In the genomic region with DNA sequence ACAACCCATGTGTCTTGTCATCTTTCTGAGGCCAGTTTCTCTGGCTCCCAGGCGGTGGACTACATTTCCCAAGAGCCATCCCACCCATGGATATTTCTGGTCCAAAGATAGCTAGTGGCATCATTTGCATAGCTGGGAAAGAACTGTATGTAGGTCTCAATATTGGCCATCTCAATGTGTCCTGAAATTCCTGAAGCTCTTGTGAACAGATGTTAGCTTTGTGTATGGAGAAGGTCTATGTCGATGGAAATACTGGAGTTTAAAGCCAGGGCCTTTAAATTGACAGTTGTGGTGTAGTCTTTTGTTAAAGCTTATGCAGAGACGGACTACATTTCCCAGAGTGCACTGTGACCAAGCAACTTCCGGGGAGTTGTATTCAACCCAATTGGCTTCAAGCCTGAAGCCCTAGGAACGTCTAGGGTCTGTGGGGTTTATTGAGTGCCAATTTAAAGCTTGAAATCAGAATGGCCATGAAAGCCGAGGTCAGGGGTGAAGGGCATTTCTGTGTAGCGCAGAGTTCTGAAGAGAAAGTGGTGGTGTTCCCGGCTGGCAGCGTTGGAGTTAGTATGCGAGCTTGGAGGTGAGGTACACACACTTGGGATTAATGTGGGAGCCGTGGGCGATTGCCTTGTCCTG, we compare ENCODE assay signal across 8 mouse cellular contexts. TPM values are rescaled to one million over a fixed set of nuclear protein-coding genes. Genes with fewer than 3 reads are reported as not detected.
DNase-seq lines count a peak whose midpoint lies in the region; ATAC-seq and TF ChIP-seq lines count a peak whose summit lies in the region.

No protein-coding gene starts in this region.

- ATAC-seq in heart, embryonic 14.5 days (ENCODE audit: insufficient number of reproducible peaks, insufficient read depth, low FRiP score, low read depth), result peak; percentile 46; the same call in 1 of the 2 replicates
- peak; percentile 76 for ATAC-seq in liver, embryonic 11.5 days (replicated peaks; ENCODE audit: low FRiP score)

- H3K27me3 ChIP-seq in heart, embryonic 14.5 days (ENCODE audit: control insufficient read depth, insufficient read depth, low read length), result no peaks in the 10 kb centered on the region
- no peaks in the 10 kb centered on the region for H3K27me3 ChIP-seq in liver, embryonic 11.5 days (replicated peaks; ENCODE audit: control insufficient read depth, insufficient read depth, low read length)
- H3K27me3 ChIP-seq in myocyte (ENCODE audit: control insufficient read depth, insufficient read depth, insufficient read length), result no peaks in the 10 kb centered on the region

- under 1% methylated on average over 12 of the region's 12 CpGs for WGBS in heart, embryonic 14.5 days
- 5% methylated on average over 12 of the region's 12 CpGs for WGBS in liver, embryonic 11.5 days

- no peaks in the 10 kb centered on the region for H3K9me3 ChIP-seq in heart, embryonic 14.5 days (ENCODE audit: control insufficient read depth, low read length)
- H3K9me3 ChIP-seq in liver, embryonic 11.5 days (ENCODE audit: control insufficient read depth, low read length), result no peaks in the 10 kb centered on the region

- no peak overlapping the region for H3ac ChIP-seq in myocyte (ENCODE audit: control insufficient read depth, insufficient read length)

- peak overlapping the region; percentile 85 for H3K4me2 ChIP-seq in heart, embryonic 14.5 days (ENCODE audit: low read length)
- H3K4me2 ChIP-seq in liver, embryonic 11.5 days, result peak overlapping the region; percentile 75
- H3K4me2 ChIP-seq in myocyte (ENCODE audit: low read depth), result peak overlapping the region; percentile 80

- no peak for TF ChIP-seq POLR2A in myocyte (IDR thresholded peaks at IDR 0.05; ENCODE audit: insufficient read length, low read depth)

- peaks cover 31% of the 10 kb centered on the region for H3K79me2 ChIP-seq in myocyte (ENCODE audit: control insufficient read depth, insufficient read depth)

- peaks cover 19% of the 10 kb centered on the region for H3K36me3 ChIP-seq in heart, embryonic 14.5 days (ENCODE audit: control insufficient read depth, insufficient read depth, low read length)
- peaks cover 9% of the 10 kb centered on the region; the same call in 1 of the 2 replicates for H3K36me3 ChIP-seq in liver, embryonic 11.5 days (ENCODE audit: control insufficient read depth, insufficient read depth, low read length)
- peaks cover 3% of the 10 kb centered on the region for H3K36me3 ChIP-seq in myocyte (ENCODE audit: control insufficient read depth, insufficient read depth)

- peak overlapping the region; percentile 75 to 83 for H3K4me3 ChIP-seq in heart, embryonic 14.5 days (ENCODE audit: control insufficient read depth in 1 of 2, insufficient read depth in 1 of 2, low read depth in 1 of 2, low read length in 2 of 2)
- peak overlapping the region; percentile 75 for H3K4me3 ChIP-seq in liver, embryonic 11.5 days (ENCODE audit: low read depth, low read length)
- H3K4me3 ChIP-seq in myocyte, result peak overlapping the region; percentile 38

- peak; percentile 58 to 71 for DNase-seq in CD8-positive naive resting alpha-beta T cell, adult 2 months (ENCODE audit: low read depth in 2 of 2, low spot score in 2 of 2)
- peak; percentile 70 for DNase-seq in c-Kit-negative CD71-positive TER-119-positive erythroid progenitor cells, embryonic 14.5 days (ENCODE audit: low read depth, low spot score)
- DNase-seq in fibroblast of lung, adult 2 months (ENCODE audit: low read depth), result peak; percentile 59
- peak; percentile 81 for DNase-seq in kidney, postnatal 10 days
- peak; percentile 70 for DNase-seq in liver, embryonic 11.5 days (ENCODE audit: low spot score)
- peak; percentile 57 to 72 for DNase-seq in spleen, postnatal 4 days (ENCODE audit: low spot score in 2 of 2)

- H3K27ac ChIP-seq in heart, embryonic 14.5 days (replicated peaks in 1 of 2; ENCODE audit: control insufficient read depth in 1 of 2, insufficient read depth in 1 of 2, low read depth in 2 of 2, low read length in 2 of 2), result peak overlapping the region; percentile 65 to 80
- H3K27ac ChIP-seq in liver, embryonic 11.5 days (ENCODE audit: low read depth, low read length), result peak overlapping the region; percentile 33

- H3K9ac ChIP-seq in heart, embryonic 14.5 days (ENCODE audit: low read length), result peak overlapping the region; percentile 78
- H3K9ac ChIP-seq in liver, embryonic 11.5 days (ENCODE audit: low read depth, low read length), result peak overlapping the region; percentile 72

- H3K4me1 ChIP-seq in heart, embryonic 14.5 days (ENCODE audit: control insufficient read depth in 2 of 2, insufficient read depth in 2 of 2, low read length in 2 of 2), result peaks cover 3 to 31% of the 10 kb centered on the region in 2 experiments
- peaks cover 15% of the 10 kb centered on the region for H3K4me1 ChIP-seq in liver, embryonic 11.5 days (replicated peaks; ENCODE audit: control insufficient read depth, insufficient read depth, low read length)

TF ChIP-seq in myocyte, 11 proteins besides CTCF, POLR2A, EP300 and RAD21:
- no peak for TF ChIP-seq MYOG (IDR thresholded peaks at IDR 0.05; ENCODE audit: control insufficient read depth in 1 of 3, insufficient read depth in 1 of 3, insufficient read length in 2 of 3, low read depth in 2 of 3)
- TF ChIP-seq E2F4 (IDR thresholded peaks at IDR 0.05; ENCODE audit: insufficient read depth), result no peak
- TF ChIP-seq MAX (IDR thresholded peaks at IDR 0.05; ENCODE audit: low read depth), result no peak
- no peak for TF ChIP-seq CEBPB (IDR thresholded peaks at IDR 0.05; ENCODE audit: insufficient read depth, poor library complexity, severe bottlenecking)
- TF ChIP-seq POLR2AphosphoS2 (IDR thresholded peaks at IDR 0.05; ENCODE audit: insufficient read length, low read depth), result no peak
- no peak for TF ChIP-seq SRF (IDR thresholded peaks at IDR 0.05; ENCODE audit: control insufficient read depth, insufficient read length, low read depth)
- no peak for TF ChIP-seq TCF3 (IDR thresholded peaks at IDR 0.05; ENCODE audit: insufficient read length, low read depth)
- TF ChIP-seq MYOD1 (IDR thresholded peaks at IDR 0.05; ENCODE audit: control insufficient read depth in 1 of 3, insufficient read length in 2 of 3, low read depth in 2 of 3), result no peak
- TF ChIP-seq TCF12 (IDR thresholded peaks at IDR 0.05; ENCODE audit: insufficient read depth, poor library complexity, severe bottlenecking), result no peak
- no peak for TF ChIP-seq REST (IDR thresholded peaks at IDR 0.05; ENCODE audit: insufficient read depth, insufficient read length)
- no peak for TF ChIP-seq USF1 (IDR thresholded peaks at IDR 0.05; ENCODE audit: low read depth)
TF ChIP-seq in myocyte: peak in this region for 0.

RNA-seq across cellular contexts. Expression of a gene that starts 2.8 kb away (rescaled TPM):
- polyA plus RNA-seq in heart, embryonic 14.5 days (2014; fragmentation: Nextera tagmentation; extraction: Ambion mirVana), result 10.4 and 12.0 TPM in 2 replicates
- polyA plus RNA-seq in liver, embryonic 11.5 days (2014; fragmentation: Nextera tagmentation; extraction: Ambion mirVana), result 9.0 and 10.0 TPM in 2 replicates
- 5.1 TPM for polyA plus RNA-seq in myocyte (2012; fragmentation: generic; extraction: Trizol)

RNA-seq across cellular contexts. Expression of a gene that starts 34.7 kb away (rescaled TPM):
- polyA plus RNA-seq in heart, embryonic 14.5 days (2014; fragmentation: Nextera tagmentation; extraction: Ambion mirVana), result 1.8 and 2.3 TPM in 2 replicates
- polyA plus RNA-seq in liver, embryonic 11.5 days (2014; fragmentation: Nextera tagmentation; extraction: Ambion mirVana), result 3.9 TPM in 2 replicates
- 0.96 TPM for polyA plus RNA-seq in myocyte (2012; fragmentation: generic; extraction: Trizol)

RNA-seq across cellular contexts. Expression of a gene that starts 34.9 kb away (rescaled TPM):
- polyA plus RNA-seq in heart, embryonic 14.5 days (2014; fragmentation: Nextera tagmentation; extraction: Ambion mirVana), result 6.5 and 6.6 TPM in 2 replicates
- 2.4 and 3.0 TPM in 2 replicates for polyA plus RNA-seq in liver, embryonic 11.5 days (2014; fragmentation: Nextera tagmentation; extraction: Ambion mirVana)
- polyA plus RNA-seq in myocyte (2012; fragmentation: generic; extraction: Trizol), result 3.3 TPM

RNA-seq across cellular contexts. Expression of a gene that starts 41.0 kb away (rescaled TPM):
- polyA plus RNA-seq in heart, embryonic 14.5 days (2014; fragmentation: Nextera tagmentation; extraction: Ambion mirVana), result 3.8 and 4.0 TPM in 2 replicates
- polyA plus RNA-seq in liver, embryonic 11.5 days (2014; fragmentation: Nextera tagmentation; extraction: Ambion mirVana), result 3.9 and 5.7 TPM in 2 replicates
- 1.7 TPM for polyA plus RNA-seq in myocyte (2012; fragmentation: generic; extraction: Trizol)

RNA-seq across cellular contexts. Expression of a gene that starts 50.4 kb away (rescaled TPM):
- polyA plus RNA-seq in heart, embryonic 14.5 days (2014; fragmentation: Nextera tagmentation; extraction: Ambion mirVana), result 9.4 and 10.0 TPM in 2 replicates
- polyA plus RNA-seq in liver, embryonic 11.5 days (2014; fragmentation: Nextera tagmentation; extraction: Ambion mirVana), result 9.6 and 10.2 TPM in 2 replicates
- polyA plus RNA-seq in myocyte (2012; fragmentation: generic; extraction: Trizol), result 4.7 TPM

Comparison
In these comparisons a context has a peak if more than half of its experiments do, and no peak if none do; other contexts are left out.
1. Peak in every context shown above with its lines: DNase-seq, ATAC-seq, H3K4me3 ChIP-seq and H3K27ac ChIP-seq.